Mouse (Mus musculus) cortical plate, adult 2 months (tissue): ENCODE data around the gene Ablim1. TPM values are rescaled to one million over a fixed set of nuclear protein-coding genes. Genes with fewer than 3 reads are reported as not detected.
A peak's percentile ranks its signal among the peaks of the same experiment; 100 is the strongest.

Source experiments
- H3K27ac ChIP-seq: fragments of 200-500 bp; 2 replicates; pipeline ENCODE4 v1.5.1; 2012; ENCODE audit warnings: low read length, control low read depth, inconsistent platforms; ENCODE audit not compliant: insufficient read depth
- H3K4me1 ChIP-seq: fragments of 200-500 bp; 2 replicates; pipeline ENCODE4 v1.6.1; 2011; ENCODE audit warnings: low read length; ENCODE audit not compliant: control insufficient read depth, insufficient read depth
- H3K4me3 ChIP-seq: fragments of 200-500 bp; 2 replicates; pipeline ENCODE4 v1.5.1; 2011; ENCODE audit warnings: mild to moderate bottlenecking, low read length, control low read depth; ENCODE audit not compliant: insufficient read depth
- CTCF ChIP-seq: fragments of 200-500 bp; IDR thresholded peaks from 2 replicates; pipeline ENCODE4 v1.5.1; 2011; ENCODE audit warnings: mild to moderate bottlenecking, control low read depth, low read length; ENCODE audit not compliant: insufficient read depth; ENCODE audit errors: extremely low read depth
- POLR2A ChIP-seq: fragments of 200-500 bp; IDR thresholded peaks from 2 replicates; pipeline ENCODE4 v1.6.1; 2011; ENCODE audit warnings: mild to moderate bottlenecking, low read length, control low read depth; ENCODE audit not compliant: insufficient read depth; ENCODE audit errors: extremely low read depth
- polyA plus RNA-seq: library from polyadenylated mRNA; depleted of rRNA; stranded (reverse); fragments of >200 nt; gene quantifications from 2 replicates; pipeline ENCODE4 v1.2.3, GENCODE M21; 2012

Ablim1 gene
- polyA plus RNA-seq, 1 experiment = 50.0 TPM

- Histone ChIP-seq H3K4me3 (no peak overlapping the region), H3K27ac (no peak overlapping the region)
- TF ChIP-seq CTCF = peak; percentile 52; the same call in 1 of the 2 replicates
- TF ChIP-seq POLR2A = no peak
Measured at GRCm38 (mm10) chr19:57328792-57329191, 14.1 kb upstream of the Ablim1 start.

DNA sequence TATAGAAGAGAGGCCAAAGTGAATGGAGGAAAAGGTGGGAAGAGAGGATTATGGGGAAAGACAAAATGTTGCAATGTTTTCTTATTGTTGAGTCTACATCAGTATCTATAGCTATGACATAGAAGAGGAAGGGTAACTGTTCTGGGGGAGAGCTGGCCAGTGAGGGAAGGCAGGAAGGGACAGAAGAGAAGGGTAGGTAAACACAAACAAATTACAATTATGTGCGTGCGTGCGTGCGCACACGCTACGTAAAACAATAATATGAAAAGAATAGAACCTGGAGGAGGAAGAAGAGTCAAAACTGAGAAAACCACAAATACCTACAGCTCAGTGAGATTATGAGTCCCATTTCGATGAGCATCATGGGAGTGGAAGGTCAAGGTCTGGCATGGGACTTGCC lies 13.6 kb upstream of the Ablim1 start:
- TF ChIP-seq POLR2A (no peak), CTCF (no peak)
- no peak overlapping the region for H3K27ac ChIP-seq
- no peak overlapping the region for H3K4me3 ChIP-seq
- peaks cover 1% of the 10 kb centered on the region; the same call in 1 of the 2 replicates for H3K4me1 ChIP-seq

More at GRCm38 (mm10) chr19:57328792-57329191, 14.1 kb upstream of the Ablim1 start:
- H3K4me1 ChIP-seq = peaks cover 1% of the 10 kb centered on the region; the same call in 1 of the 2 replicates

DNA sequence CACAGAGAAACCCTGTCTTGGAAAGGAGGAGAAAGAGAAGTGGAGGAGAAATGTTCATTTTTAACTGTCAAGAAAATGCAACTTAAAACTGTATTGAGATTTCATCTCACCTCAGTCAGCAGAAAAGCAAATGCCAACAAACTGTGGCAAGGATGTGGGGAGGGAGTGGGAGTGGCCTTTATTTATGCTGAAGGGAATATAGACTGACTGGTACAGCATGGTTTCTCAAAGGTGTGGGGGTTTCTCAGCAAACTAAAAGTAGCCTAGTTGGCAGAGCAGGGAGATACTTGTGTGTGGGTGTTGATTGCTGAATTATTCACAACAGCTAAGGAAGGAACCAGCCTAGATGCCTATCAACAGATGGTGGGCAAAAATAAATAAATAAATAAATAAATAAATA lies 13.0 kb upstream of the Ablim1 start:
- H3K4me1 ChIP-seq = peaks cover 1% of the 10 kb centered on the region; the same call in 1 of the 2 replicates
- no peak overlapping the region for H3K27ac ChIP-seq
- TF ChIP-seq CTCF (no peak), POLR2A (no peak)
- no peak overlapping the region for H3K4me3 ChIP-seq

DNA sequence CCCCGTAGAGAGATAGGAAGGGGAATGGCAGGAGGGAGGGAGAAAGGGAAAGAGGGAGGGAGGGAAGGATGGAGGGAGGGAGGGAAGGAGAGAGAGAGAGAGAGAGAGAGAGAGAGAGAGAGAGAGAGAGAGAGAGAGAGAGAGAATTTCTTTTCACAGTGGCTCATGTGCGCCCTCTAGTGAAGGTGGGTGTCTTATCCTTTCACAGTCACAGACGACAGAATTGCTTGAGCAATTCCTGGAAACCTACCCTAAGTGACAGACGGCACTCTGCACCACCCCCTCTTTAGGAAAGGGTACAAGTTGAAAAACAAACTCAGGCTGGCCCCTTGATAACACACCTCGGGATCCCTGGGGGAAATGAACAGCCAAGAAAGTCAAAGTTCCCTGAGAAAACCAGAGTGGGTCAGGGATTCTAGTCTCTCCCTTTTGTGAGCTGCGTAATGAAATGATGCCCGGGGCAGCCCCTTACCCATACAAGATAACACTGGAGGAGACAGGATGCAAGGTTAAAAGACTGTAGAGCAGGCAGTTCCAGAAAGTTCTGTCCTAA lies 11.1 kb upstream of the Ablim1 start:
- Histone ChIP-seq H3K4me1 (peaks cover 1% of the 10 kb centered on the region; the same call in 1 of the 2 replicates), H3K27ac (no peak overlapping the region), H3K4me3 (no peak overlapping the region)
- peak; percentile 65 for TF ChIP-seq CTCF
- TF ChIP-seq POLR2A = no peak

- H3K27ac ChIP-seq = no peak overlapping the region
- TF ChIP-seq CTCF = no peak
- no peak for TF ChIP-seq POLR2A
- H3K4me3 ChIP-seq = no peak overlapping the region
- H3K4me1 ChIP-seq = peaks cover 1% of the 10 kb centered on the region; the same call in 1 of the 2 replicates
Measured at GRCm38 (mm10) chr19:57323087-57323486, 8.4 kb upstream of the Ablim1 start.

DNA sequence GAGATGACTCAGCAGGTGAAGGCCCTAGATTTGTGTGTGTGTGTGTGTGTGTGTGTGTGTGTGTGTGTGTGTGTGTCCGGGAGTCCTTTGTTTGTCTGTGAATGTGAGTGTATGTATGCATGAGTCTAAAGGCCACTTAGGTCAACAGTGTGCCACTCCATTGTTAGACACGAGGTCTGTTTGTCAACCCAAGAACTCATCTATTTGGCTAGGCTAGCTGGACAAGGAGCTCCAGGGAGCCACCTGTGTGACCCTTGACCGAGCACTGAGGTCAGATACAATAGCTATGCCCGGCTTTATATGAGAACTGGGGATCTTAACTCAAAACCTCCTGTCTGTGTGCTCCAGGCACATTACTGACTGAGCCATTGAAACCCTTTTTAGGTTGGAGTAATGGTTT lies 7.8 kb upstream of the Ablim1 start:
- Histone ChIP-seq H3K27ac (no peak overlapping the region), H3K4me3 (no peak overlapping the region), H3K4me1 (peaks cover 1% of the 10 kb centered on the region; the same call in 1 of the 2 replicates)
- TF ChIP-seq POLR2A = no peak
- TF ChIP-seq CTCF = no peak

DNA sequence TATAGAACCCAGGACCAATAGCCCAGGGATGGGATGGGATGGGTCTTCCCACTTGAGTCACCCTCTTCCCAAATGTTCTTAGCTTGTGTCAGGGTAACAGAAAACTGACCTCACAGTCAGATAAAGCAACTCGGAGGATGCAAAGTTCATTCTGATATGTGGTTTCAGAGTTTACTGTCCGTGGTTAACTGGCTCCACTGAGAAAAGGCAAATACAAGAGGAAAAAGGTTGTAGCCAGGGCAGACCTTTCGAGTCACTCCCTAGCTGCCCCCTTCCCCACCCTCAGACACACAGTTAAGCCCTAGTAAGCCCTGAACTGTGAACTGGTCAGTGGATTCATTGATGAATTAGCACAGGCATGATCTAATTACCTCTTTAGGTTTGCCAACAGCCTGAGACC lies 7.1 kb upstream of the Ablim1 start:
- Histone ChIP-seq H3K4me3 (no peak overlapping the region), H3K27ac (no peak overlapping the region), H3K4me1 (peaks cover 1% of the 10 kb centered on the region; the same call in 1 of the 2 replicates)
- TF ChIP-seq CTCF (no peak), POLR2A (no peak)

- H3K4me3 ChIP-seq = no peak overlapping the region
- no peak for TF ChIP-seq POLR2A
- TF ChIP-seq CTCF = no peak
- no peak overlapping the region for H3K27ac ChIP-seq
- peaks cover 1% of the 10 kb centered on the region; the same call in 1 of the 2 replicates for H3K4me1 ChIP-seq
Measured at GRCm38 (mm10) chr19:57320656-57321382, 6.1 kb upstream of the Ablim1 start.

DNA sequence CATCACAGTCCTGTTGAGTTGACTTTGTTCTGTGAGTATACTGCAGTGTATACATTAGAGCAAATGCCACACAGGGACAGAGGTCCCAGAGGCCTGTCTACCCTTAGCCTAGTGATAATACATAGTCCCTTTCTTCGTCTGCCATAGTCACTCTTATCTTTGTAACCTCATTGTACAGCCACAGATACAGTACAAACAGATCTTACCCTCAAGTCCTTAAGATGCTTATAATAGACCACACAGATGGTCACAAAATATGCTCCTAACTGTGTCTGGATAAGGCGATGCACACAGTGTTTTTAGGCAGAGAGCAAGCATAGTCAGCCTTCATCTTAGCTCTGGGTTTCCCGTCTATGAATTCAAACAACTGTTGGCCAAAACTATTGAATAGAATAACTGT lies 1.9 kb upstream of the Ablim1 start:
- Histone ChIP-seq H3K4me1 (no peaks in the 10 kb centered on the region), H3K27ac (no peak overlapping the region), H3K4me3 (no peak overlapping the region)
- TF ChIP-seq POLR2A (no peak), CTCF (no peak)
